8 mouse cellular contexts compared by ENCODE assay signal in the genomic region with DNA sequence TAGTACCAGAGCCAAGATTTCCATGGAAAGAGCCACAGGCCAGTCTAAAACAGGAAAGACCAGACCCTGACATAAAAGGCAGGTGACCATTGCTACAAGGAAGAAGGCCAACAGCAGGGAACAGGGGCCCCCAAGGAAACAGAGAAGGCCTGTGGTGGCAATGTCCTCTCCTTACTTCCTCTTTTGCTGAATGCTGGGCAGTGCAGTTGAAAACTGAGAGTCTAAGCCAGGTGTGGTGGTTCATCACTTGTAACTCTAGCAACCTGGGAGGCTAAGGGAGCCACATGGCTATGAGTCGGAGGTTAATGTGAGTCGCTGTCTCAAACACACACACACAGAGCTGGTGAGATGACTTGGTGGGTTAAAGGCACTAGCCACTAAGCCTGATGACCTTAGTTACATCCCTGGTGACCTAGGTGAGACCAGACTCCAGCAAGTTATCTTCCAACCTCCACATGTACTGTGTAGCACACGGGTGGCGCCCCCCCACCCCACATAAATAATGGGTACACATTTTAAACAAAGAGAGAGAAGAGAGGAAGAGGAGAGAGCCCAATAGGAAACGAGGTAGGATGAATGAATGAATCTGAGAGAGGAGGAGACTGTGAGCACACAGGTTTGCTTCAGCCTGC. TPM values are rescaled to one million over a fixed set of nuclear protein-coding genes. Genes with fewer than 3 reads are reported as not detected.
DNase-seq lines count a peak whose midpoint lies in the region; ATAC-seq and TF ChIP-seq lines count a peak whose summit lies in the region.

No protein-coding gene starts in this region.

- no peak overlapping the region for H3K27ac ChIP-seq in lung, embryonic 14.5 days (ENCODE audit: low read depth)
- H3K27ac ChIP-seq in embryonic fibroblast, embryonic 13.5 days (ENCODE audit: insufficient read depth, low read length), result no peak overlapping the region
- peak overlapping the region; percentile 70; the same call in 1 of the 2 replicates for H3K27ac ChIP-seq in liver, embryonic 15.5 days (replicated peaks)
- H3K27ac ChIP-seq in small intestine, adult 2 months (ENCODE audit: insufficient read depth, low read depth, low read length), result peak overlapping the region; percentile 32; the same call in 1 of the 2 replicates

- DNase-seq in lung, embryonic 14.5 days, result no peak
- DNase-seq in lung, postnatal 10 days, result no peak
- no peak for DNase-seq in gastrocnemius, postnatal 10 days
- no peak for DNase-seq in layer of hippocampus, postnatal 10 days (ENCODE audit: low spot score in 2 of 2)
- no peak for DNase-seq in Muller cell, postnatal 12 days (ENCODE audit: inconsistent ontology term)

- H3K4me3 ChIP-seq in lung, embryonic 14.5 days (ENCODE audit: low read depth, low read length), result peak overlapping the region; percentile 61
- peak overlapping the region; percentile 68 for H3K4me3 ChIP-seq in embryonic fibroblast, embryonic 13.5 days (ENCODE audit: insufficient read depth, low read length)
- H3K4me3 ChIP-seq in liver, embryonic 15.5 days (replicated peaks), result peak overlapping the region; percentile 68
- H3K4me3 ChIP-seq in small intestine, adult 2 months (ENCODE audit: low read depth, low read length), result peak overlapping the region; percentile 90

- TF ChIP-seq CTCF in lung, embryonic 14.5 days (IDR thresholded peaks at IDR 0.05; ENCODE audit: low read depth), result no peak
- TF ChIP-seq CTCF in embryonic fibroblast, embryonic 13.5 days (IDR thresholded peaks at IDR 0.05; ENCODE audit: borderline replicate concordance, insufficient read depth, low read length), result no peak
- no peak for TF ChIP-seq CTCF in small intestine, adult 2 months (IDR thresholded peaks at IDR 0.05; ENCODE audit: extremely low read depth, insufficient read length, insufficient replicate concordance, low read depth, low read length)

- H3K27me3 ChIP-seq in lung, embryonic 14.5 days (ENCODE audit: insufficient read depth, low read length), result no peaks in the 10 kb centered on the region
- no peaks in the 10 kb centered on the region for H3K27me3 ChIP-seq in liver, embryonic 15.5 days
- no peaks in the 10 kb centered on the region for H3K27me3 ChIP-seq in small intestine, adult 2 months (ENCODE audit: control insufficient read depth, insufficient read depth, low read length)

- peak overlapping the region; percentile 76 for H3K4me2 ChIP-seq in lung, embryonic 14.5 days
- H3K4me2 ChIP-seq in liver, embryonic 15.5 days, result peak overlapping the region; percentile 88

- 47% methylated on average over 5 of the region's 5 CpGs for WGBS in lung, embryonic 14.5 days
- 8% methylated on average over 5 of the region's 5 CpGs for WGBS in liver, embryonic 15.5 days (ENCODE audit: insufficient replicate concordance)
- 30% methylated on average over 5 of the region's 5 CpGs for WGBS in small intestine, adult 2 months

- no peak for ATAC-seq in lung, embryonic 14.5 days (ENCODE audit: insufficient read depth)
- no peak for ATAC-seq in liver, embryonic 15.5 days (ENCODE audit: insufficient read depth)

- H3K9me3 ChIP-seq in lung, embryonic 14.5 days (ENCODE audit: low read depth, low read length), result no peaks in the 10 kb centered on the region
- H3K9me3 ChIP-seq in liver, embryonic 15.5 days (replicated peaks), result no peaks in the 10 kb centered on the region

- H3K9ac ChIP-seq in lung, embryonic 14.5 days, result peak overlapping the region; percentile 77; the same call in 1 of the 2 replicates
- peak overlapping the region; percentile 74; the same call in 1 of the 2 replicates for H3K9ac ChIP-seq in liver, embryonic 15.5 days

- TF ChIP-seq POLR2A in embryonic fibroblast, embryonic 13.5 days (IDR thresholded peaks at IDR 0.05; ENCODE audit: low read depth, low read length), result no peak
- no peak for TF ChIP-seq POLR2A in small intestine, adult 2 months (IDR thresholded peaks at IDR 0.05; ENCODE audit: low read depth, low read length)

- H3K4me1 ChIP-seq in lung, embryonic 14.5 days (ENCODE audit: insufficient read depth), result peaks cover 9% of the 10 kb centered on the region; the same call in 1 of the 2 replicates
- peaks cover 9% of the 10 kb centered on the region; the same call in 1 of the 2 replicates for H3K4me1 ChIP-seq in embryonic fibroblast, embryonic 13.5 days (ENCODE audit: control insufficient read depth, insufficient read depth, low read length)
- H3K4me1 ChIP-seq in liver, embryonic 15.5 days (replicated peaks), result peaks cover 43% of the 10 kb centered on the region
- H3K4me1 ChIP-seq in small intestine, adult 2 months (ENCODE audit: control insufficient read depth, insufficient read depth, insufficient read length, low read length), result peaks cover 8% of the 10 kb centered on the region

- peaks cover 12% of the 10 kb centered on the region; the same call in 1 of the 2 replicates for H3K36me3 ChIP-seq in lung, embryonic 14.5 days (ENCODE audit: insufficient read depth)
- H3K36me3 ChIP-seq in liver, embryonic 15.5 days (replicated peaks), result peaks cover 15% of the 10 kb centered on the region
- H3K36me3 ChIP-seq in small intestine, adult 2 months (ENCODE audit: control insufficient read depth, insufficient read depth, low read length), result no peaks in the 10 kb centered on the region; the same call in none of the 2 replicates

RNA-seq across cellular contexts. Expression of a gene that starts 1.4 kb away (rescaled TPM):
- polyA plus RNA-seq in lung, embryonic 14.5 days (2014; fragmentation: Nextera tagmentation; extraction: Ambion mirVana), result 77.4 and 83.0 TPM in 2 replicates
- 43.4 and 49.9 TPM in 2 replicates for polyA plus RNA-seq in embryonic fibroblast, embryonic 13.5 days (2011; ENCODE audit: insufficient read length, low read depth, missing spikeins)
- 32.5 and 34.1 TPM in 2 replicates for polyA plus RNA-seq in liver, embryonic 15.5 days (2015; fragmentation: Nextera tagmentation; extraction: Ambion mirVana)
- 11.9 and 13.9 TPM in 2 replicates for polyA plus RNA-seq in small intestine, adult 2 months (2012; rRNA removed)
- total RNA-seq in gastrocnemius, postnatal 10 days (2021), result 10 to 100 TPM; 16.5 to 23.5 TPM
- 10 to 100 TPM; 15.6 to 15.9 TPM for total RNA-seq in layer of hippocampus, postnatal 10 days (2021)

RNA-seq across cellular contexts. Expression of a gene that starts 27.6 kb away (rescaled TPM):
- 23.1 and 24.3 TPM in 2 replicates for polyA plus RNA-seq in lung, embryonic 14.5 days (2014; fragmentation: Nextera tagmentation; extraction: Ambion mirVana)
- polyA plus RNA-seq in embryonic fibroblast, embryonic 13.5 days (2011; ENCODE audit: insufficient read length, low read depth, missing spikeins), result 32.6 and 41.4 TPM in 2 replicates
- polyA plus RNA-seq in liver, embryonic 15.5 days (2015; fragmentation: Nextera tagmentation; extraction: Ambion mirVana), result 53.1 and 57.8 TPM in 2 replicates
- polyA plus RNA-seq in small intestine, adult 2 months (2012; rRNA removed), result 35.9 and 54.6 TPM in 2 replicates
- total RNA-seq in gastrocnemius, postnatal 10 days (2021), result 10 to 100 TPM; 10.2 to 10.3 TPM
- total RNA-seq in layer of hippocampus, postnatal 10 days (2021), result 10 to 100 TPM; 22.0 to 23.5 TPM

RNA-seq across cellular contexts. Expression of a gene that starts 27.6 kb away (rescaled TPM):
- 27.5 and 28.3 TPM in 2 replicates for polyA plus RNA-seq in lung, embryonic 14.5 days (2014; fragmentation: Nextera tagmentation; extraction: Ambion mirVana)
- 30.8 and 36.5 TPM in 2 replicates for polyA plus RNA-seq in embryonic fibroblast, embryonic 13.5 days (2011; ENCODE audit: insufficient read length, low read depth, missing spikeins)
- polyA plus RNA-seq in liver, embryonic 15.5 days (2015; fragmentation: Nextera tagmentation; extraction: Ambion mirVana), result 23.1 and 24.0 TPM in 2 replicates
- 6.6 and 9.7 TPM in 2 replicates for polyA plus RNA-seq in small intestine, adult 2 months (2012; rRNA removed)
- total RNA-seq in gastrocnemius, postnatal 10 days (2021), result 10 to 100 TPM; 14.5 to 16.5 TPM
- 10 to 100 TPM; 34.4 to 34.7 TPM for total RNA-seq in layer of hippocampus, postnatal 10 days (2021)

RNA-seq across cellular contexts. Expression of a gene that starts 59.7 kb away (rescaled TPM):
- polyA plus RNA-seq in lung, embryonic 14.5 days (2014; fragmentation: Nextera tagmentation; extraction: Ambion mirVana), result 22.7 and 23.4 TPM in 2 replicates
- polyA plus RNA-seq in embryonic fibroblast, embryonic 13.5 days (2011; ENCODE audit: insufficient read length, low read depth, missing spikeins), result 45.1 and 54.4 TPM in 2 replicates
- 18.4 and 21.7 TPM in 2 replicates for polyA plus RNA-seq in liver, embryonic 15.5 days (2015; fragmentation: Nextera tagmentation; extraction: Ambion mirVana)
- 8.8 and 11.4 TPM in 2 replicates for polyA plus RNA-seq in small intestine, adult 2 months (2012; rRNA removed)
- 10 to 100 TPM; 17.6 to 18.5 TPM for total RNA-seq in gastrocnemius, postnatal 10 days (2021)
- total RNA-seq in layer of hippocampus, postnatal 10 days (2021), result 10 to 100 TPM; 46.7 to 49.4 TPM

Comparison
In these comparisons a context has a peak if more than half of its experiments do, and no peak if none do; other contexts are left out.
1. H3K27ac ChIP-seq: peak in liver, embryonic 15.5 days (single experiment) and small intestine, adult 2 months (single experiment); none in lung, embryonic 14.5 days (single experiment) and embryonic fibroblast, embryonic 13.5 days (single experiment).
2. Peak in every context shown above with its lines, with median percentiles within 50 percentile points of each other: H3K4me3 ChIP-seq.